Comparison of ENCODE assay signal across 9 mouse cellular contexts in the genomic region with DNA sequence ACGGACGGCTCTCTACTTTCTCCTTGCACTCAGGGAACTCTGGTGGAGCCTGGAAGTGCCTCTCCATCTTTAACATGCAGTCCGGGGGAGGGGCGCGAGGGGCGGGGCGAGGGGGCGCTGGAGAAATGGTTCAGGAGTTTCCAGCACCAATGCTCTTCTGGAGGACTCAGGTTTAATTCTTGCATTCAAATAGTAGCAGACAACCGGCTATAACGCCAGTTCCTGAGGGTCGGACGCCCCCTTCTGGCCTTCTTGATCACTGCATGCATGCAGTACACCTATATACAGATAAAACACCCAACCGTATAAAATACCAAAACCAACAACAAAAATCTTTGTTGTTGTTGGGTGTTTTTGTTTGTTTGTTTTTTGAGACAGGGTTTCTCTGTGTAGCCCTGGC. TPM values are rescaled to one million over a fixed set of nuclear protein-coding genes. Genes with fewer than 3 reads are reported as not detected.
DNase-seq lines count a peak whose midpoint lies in the region; ATAC-seq lines count a peak whose summit lies in the region.
"Had no signal": no experiment of that assay in that cellular context is flagged by ENCODE, and none has a peak within 500 bp of the region (broad histone marks: within the 10 kb centered on the region; RNA-seq: fewer than 3 reads in every experiment).

No protein-coding gene starts in this region.

- ATAC-seq in midbrain, embryonic 11.5 days (ENCODE audit: low FRiP score): no peak
- ATAC-seq in midbrain, embryonic 15.5 days (replicated peaks): no peak

- H3K9me3 ChIP-seq in midbrain, embryonic 11.5 days (ENCODE audit: control insufficient read depth, low read length): no peaks in the 10 kb centered on the region
- no peaks in the 10 kb centered on the region for H3K9me3 ChIP-seq in midbrain, embryonic 15.5 days

- WGBS in midbrain, embryonic 11.5 days: 14% methylated on average over 13 of the region's 13 CpGs
- 17% methylated on average over 13 of the region's 13 CpGs for WGBS in midbrain, embryonic 15.5 days

- no peaks in the 10 kb centered on the region for H3K27me3 ChIP-seq in midbrain, embryonic 11.5 days (ENCODE audit: control insufficient read depth, insufficient read depth, low read length)
- H3K27me3 ChIP-seq in midbrain, embryonic 15.5 days (replicated peaks): no peaks in the 10 kb centered on the region
- H3K27me3 ChIP-seq in splenic B cell, adult 2 months (ENCODE audit: control insufficient read depth, insufficient read depth, low read length, poor library complexity, severe bottlenecking): no peaks in the 10 kb centered on the region; the same call in 1 of the 2 replicates

- no peak overlapping the region for H3K9ac ChIP-seq in midbrain, embryonic 11.5 days (ENCODE audit: low read length)
- no peak overlapping the region for H3K9ac ChIP-seq in midbrain, embryonic 15.5 days

- no peak overlapping the region for H3K27ac ChIP-seq in midbrain, embryonic 11.5 days (ENCODE audit: low read depth, low read length)
- no peak overlapping the region for H3K27ac ChIP-seq in midbrain, embryonic 15.5 days

- H3K4me1 ChIP-seq in midbrain, embryonic 11.5 days (ENCODE audit: control insufficient read depth, insufficient read depth, low read length): no peaks in the 10 kb centered on the region
- no peaks in the 10 kb centered on the region for H3K4me1 ChIP-seq in midbrain, embryonic 15.5 days

- no peak overlapping the region for H3K4me2 ChIP-seq in midbrain, embryonic 11.5 days
- no peak overlapping the region for H3K4me2 ChIP-seq in midbrain, embryonic 15.5 days

- H3K4me3 ChIP-seq in midbrain, embryonic 11.5 days (ENCODE audit: low read depth, low read length): no peak overlapping the region
- H3K4me3 ChIP-seq in midbrain, embryonic 15.5 days: no peak overlapping the region
- H3K4me3 ChIP-seq: myocyte had no signal

- no peaks in the 10 kb centered on the region for H3K36me3 ChIP-seq in midbrain, embryonic 11.5 days (ENCODE audit: control insufficient read depth, insufficient read depth, low read length)
- H3K36me3 ChIP-seq in midbrain, embryonic 15.5 days (replicated peaks): no peaks in the 10 kb centered on the region
- H3K36me3 ChIP-seq in splenic B cell, adult 2 months (ENCODE audit: control insufficient read depth, insufficient read depth, low read length, poor library complexity, severe bottlenecking): no peaks in the 10 kb centered on the region

- peak; percentile 59 to 68 for DNase-seq in adrenal gland, adult 18-20 months (ENCODE audit: low spot score in 2 of 2)
- no peak for DNase-seq in adrenal gland, adult 8-10 months
- peak; percentile 92 for DNase-seq in midbrain, embryonic 11.5 days (ENCODE audit: low spot score, missing footprints)
- peak; percentile 57 for DNase-seq in kidney, postnatal 14 days
- peak; percentile 42 for DNase-seq in splenic B cell, adult 2 months (ENCODE audit: low read depth, low spot score)
- DNase-seq in frontal cortex, postnatal 25 days (ENCODE audit: low spot score in 2 of 2): no peak
- DNase-seq in layer of hippocampus, postnatal 36 days: no peak

RNA-seq across cellular contexts. Expression of a gene that starts 25.7 kb away (rescaled TPM):
- 10 to 100 TPM; 25.7 to 59.9 TPM for total RNA-seq in adrenal gland, adult 18-20 months (2021)
- 10 to 100 TPM; 32.7 to 65.7 (median 48.7) TPM for total RNA-seq in adrenal gland, adult 8-10 months (2022)
- polyA plus RNA-seq in midbrain, embryonic 11.5 days (2014; fragmentation: Nextera tagmentation; extraction: Ambion mirVana): 6.2 and 7.4 TPM in 2 replicates
- 61.4 and 62.1 TPM in 2 replicates for polyA plus RNA-seq in midbrain, embryonic 15.5 days (2015; fragmentation: Nextera tagmentation; extraction: Ambion mirVana)
- total RNA-seq in layer of hippocampus, postnatal 36 days (2021): 100 to 1,000 TPM; 341 to 377 TPM

RNA-seq across cellular contexts. Expression of a gene that starts 26.3 kb away (rescaled TPM):
- total RNA-seq in adrenal gland, adult 18-20 months (2021): 100 to 1,000 TPM; 584 to 618 TPM
- 100 to 1,000 TPM; 541 to 649 (median 631) TPM for total RNA-seq in adrenal gland, adult 8-10 months (2022)
- polyA plus RNA-seq in midbrain, embryonic 11.5 days (2014; fragmentation: Nextera tagmentation; extraction: Ambion mirVana): 1,032 and 1,053 TPM in 2 replicates
- polyA plus RNA-seq in midbrain, embryonic 15.5 days (2015; fragmentation: Nextera tagmentation; extraction: Ambion mirVana): 522 and 525 TPM in 2 replicates
- 100 to 1,000 TPM; 497 to 547 TPM for total RNA-seq in layer of hippocampus, postnatal 36 days (2021)

RNA-seq across cellular contexts. Expression of a gene that starts 50.6 kb away (rescaled TPM):
- 10 to 100 TPM; 46.1 to 47.6 TPM for total RNA-seq in adrenal gland, adult 18-20 months (2021)
- total RNA-seq in adrenal gland, adult 8-10 months (2022): 10 to 100 TPM; 42.7 to 52.9 (median 43.2) TPM
- 1.5 and 2.0 TPM in 2 replicates for polyA plus RNA-seq in midbrain, embryonic 11.5 days (2014; fragmentation: Nextera tagmentation; extraction: Ambion mirVana)
- 4.4 and 4.8 TPM in 2 replicates for polyA plus RNA-seq in midbrain, embryonic 15.5 days (2015; fragmentation: Nextera tagmentation; extraction: Ambion mirVana)
- 10 to 100 TPM; 27.3 to 27.6 TPM for total RNA-seq in layer of hippocampus, postnatal 36 days (2021)

Comparison
In these comparisons a context has a peak if more than half of its experiments do, and no peak if none do; other contexts are left out.
1. DNase-seq: peak in adrenal gland, adult 18-20 months (2 of 2), midbrain, embryonic 11.5 days (single experiment), kidney, postnatal 14 days (single experiment) and splenic B cell, adult 2 months (single experiment); none in adrenal gland, adult 8-10 months (single experiment), frontal cortex, postnatal 25 days (0 of 2) and layer of hippocampus, postnatal 36 days (0 of 2).
2. RNA of a gene that starts 25.7 kb away (total RNA-seq): 341 to 377 TPM in layer of hippocampus, postnatal 36 days; 32.7 to 65.7 TPM in adrenal gland, adult 8-10 months and 25.7 to 59.9 TPM in adrenal gland, adult 18-20 months; every median in the first group is over 4 times any median in the second.